Mouse (Mus musculus) kidney, postnatal 10 days (tissue): Measurements from ENCODE around the gene RPS10-NUDT3.

Source experiments
- DNase-seq: peaks from one replicate; pipeline ENCODE4 v3.0.0; 2021; ENCODE audit warnings: mixed read lengths

Gene RPS10-NUDT3

DNA sequence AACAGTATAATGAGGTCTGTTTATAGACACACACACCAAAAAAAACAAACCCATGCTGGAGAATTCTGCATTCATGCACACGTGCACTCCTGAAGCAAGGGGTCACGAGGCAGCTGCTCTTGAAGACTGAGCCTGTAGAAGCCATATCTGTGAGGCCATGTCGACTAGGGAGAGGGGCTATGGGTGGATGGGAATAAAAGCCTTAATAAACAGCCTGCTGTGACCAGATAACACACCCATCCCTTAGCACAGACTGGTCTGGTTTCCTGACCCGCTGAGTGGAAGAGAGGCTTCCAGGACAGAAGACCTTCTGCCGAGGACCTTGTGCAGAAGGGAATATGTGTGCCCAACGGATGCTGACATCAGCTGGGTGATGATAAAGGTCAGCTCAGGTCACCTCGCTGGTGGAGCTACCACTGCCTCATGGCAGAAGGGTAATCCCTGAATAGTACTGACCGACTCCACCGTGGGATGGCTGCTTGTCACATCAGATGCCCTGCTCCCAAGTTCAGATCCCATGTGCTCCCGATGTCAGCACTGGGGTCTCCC, 61.2 kb downstream of the RPS10-NUDT3 start:
- DNase-seq, result no peak

- DNase-seq, result no peak
These were observed 63.7 kb downstream of the RPS10-NUDT3 start for GRCm38 (mm10) chr17:27571315-27571714.

DNA sequence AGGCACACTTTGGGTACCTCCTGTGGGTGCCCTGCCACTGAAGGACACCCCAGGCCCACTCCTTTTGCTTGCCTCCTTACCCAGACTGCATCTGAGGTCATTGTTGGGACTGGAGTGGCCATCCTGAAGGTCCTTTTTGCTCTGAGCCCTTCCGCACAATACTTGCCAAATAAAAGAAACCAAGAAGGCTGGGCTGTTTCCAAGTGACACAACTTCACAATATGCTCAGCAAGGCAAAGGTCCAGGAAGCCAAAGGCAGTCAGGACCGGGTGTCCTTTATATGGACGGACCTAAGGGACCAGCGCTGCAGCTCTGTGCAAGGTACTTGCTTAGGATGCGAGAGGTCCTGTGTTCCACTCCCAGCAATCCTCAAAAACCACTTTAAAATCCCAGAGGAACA, 66.8 kb downstream of the RPS10-NUDT3 start:
- no peak for DNase-seq

DNA sequence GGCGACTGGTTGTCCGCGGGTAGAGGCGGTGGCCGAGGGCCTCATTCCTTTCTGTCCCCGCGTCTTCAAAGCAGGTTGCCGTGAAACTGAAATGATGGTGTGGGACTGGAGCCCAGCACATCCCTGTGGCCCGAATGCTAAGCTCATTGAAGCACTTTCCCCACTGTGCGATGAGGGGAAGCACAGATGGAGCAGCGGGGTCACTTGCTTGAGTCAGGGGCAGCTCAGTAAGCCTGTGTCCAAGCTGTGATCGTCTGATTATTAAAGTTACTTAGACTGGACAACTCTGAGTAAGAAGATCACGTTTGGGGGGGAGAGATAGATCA, 69.1 kb downstream of the RPS10-NUDT3 start:
- no peak for DNase-seq

GRCm38 (mm10) chr17:27565163-27565941, 69.7 kb downstream of the RPS10-NUDT3 start, which contains the start of gene AI413582:
Gene AI413582 (minus strand): TSS chr17:27565756.
- peak; percentile 97 for DNase-seq

DNA sequence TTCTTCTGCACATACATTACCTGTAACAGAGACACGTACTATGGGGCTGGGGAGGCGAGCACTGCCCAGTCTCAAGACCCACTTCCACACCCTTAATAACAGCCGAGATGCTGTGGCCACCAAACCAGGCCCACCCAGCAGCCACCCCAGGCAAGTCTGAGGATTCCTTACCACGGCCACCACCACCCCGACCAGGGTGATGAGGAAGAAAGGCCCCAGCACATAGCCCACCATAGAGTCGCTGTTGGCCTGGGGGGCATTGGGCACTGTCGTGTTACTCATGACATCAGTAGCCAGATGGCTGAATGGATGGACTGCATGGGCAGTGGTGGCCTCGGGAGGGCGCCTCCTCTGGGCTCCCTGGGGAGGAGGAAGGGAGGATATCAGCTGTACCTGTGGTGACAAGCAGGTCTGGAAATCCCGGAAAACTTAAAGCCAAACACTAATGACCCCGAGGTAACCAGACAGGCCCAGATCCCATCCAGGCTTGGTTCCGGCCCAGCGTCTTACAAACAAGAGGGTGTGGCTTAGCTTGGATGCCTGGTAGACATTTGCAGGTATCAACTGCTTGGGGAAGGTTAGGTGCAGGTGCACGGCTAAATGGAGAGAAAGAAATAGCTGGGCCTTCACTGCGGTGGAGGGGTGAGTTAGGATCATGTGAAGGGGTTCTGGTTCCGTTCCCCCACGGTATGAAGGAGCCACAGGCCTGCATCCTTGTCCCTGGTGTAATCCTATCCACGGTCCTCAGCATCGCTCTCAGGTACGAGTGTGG, 70.4 kb downstream of the RPS10-NUDT3 start:
- DNase-seq, result peak; percentile 28

- DNase-seq, result peak; percentile 32
These were observed 71.2 kb downstream of the RPS10-NUDT3 start for GRCm38 (mm10) chr17:27563771-27564244.

DNA sequence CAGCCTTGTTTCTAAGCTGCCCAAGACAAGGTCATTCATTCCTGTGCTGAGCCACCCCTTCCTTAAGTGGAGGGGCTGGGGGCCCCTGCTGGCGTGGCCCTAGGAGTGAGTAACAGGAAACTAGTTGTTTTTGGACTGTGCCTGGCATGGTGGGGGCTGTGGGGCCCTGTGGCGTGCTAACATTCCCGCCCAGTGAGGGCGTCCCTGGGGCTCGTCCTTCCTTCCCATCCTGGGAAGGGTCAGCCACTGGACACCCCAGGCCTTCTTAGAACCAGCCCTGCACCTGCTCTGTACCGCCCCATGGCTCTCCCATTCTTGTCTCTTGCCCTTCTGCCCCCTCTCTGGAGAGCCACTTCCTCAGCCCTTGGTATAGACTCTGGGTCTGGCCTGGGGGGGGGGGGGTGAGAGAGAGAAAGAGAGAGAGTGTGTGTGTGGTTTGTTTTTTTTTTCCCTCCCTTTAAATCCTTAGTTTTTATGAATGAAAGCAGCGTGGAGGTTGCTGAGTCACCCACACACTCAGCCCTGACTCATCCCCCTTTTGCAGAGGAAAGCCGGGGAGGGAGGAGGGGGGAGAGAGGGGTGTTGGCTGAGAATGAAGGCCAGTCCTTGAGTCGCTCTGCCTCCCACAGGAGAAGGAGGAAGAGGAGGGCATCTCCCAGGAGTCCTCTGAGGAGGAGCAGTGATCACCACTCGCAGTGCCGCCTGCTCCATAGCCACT, 73.1 kb downstream of the RPS10-NUDT3 start:
- peak; percentile 40 for DNase-seq

DNA sequence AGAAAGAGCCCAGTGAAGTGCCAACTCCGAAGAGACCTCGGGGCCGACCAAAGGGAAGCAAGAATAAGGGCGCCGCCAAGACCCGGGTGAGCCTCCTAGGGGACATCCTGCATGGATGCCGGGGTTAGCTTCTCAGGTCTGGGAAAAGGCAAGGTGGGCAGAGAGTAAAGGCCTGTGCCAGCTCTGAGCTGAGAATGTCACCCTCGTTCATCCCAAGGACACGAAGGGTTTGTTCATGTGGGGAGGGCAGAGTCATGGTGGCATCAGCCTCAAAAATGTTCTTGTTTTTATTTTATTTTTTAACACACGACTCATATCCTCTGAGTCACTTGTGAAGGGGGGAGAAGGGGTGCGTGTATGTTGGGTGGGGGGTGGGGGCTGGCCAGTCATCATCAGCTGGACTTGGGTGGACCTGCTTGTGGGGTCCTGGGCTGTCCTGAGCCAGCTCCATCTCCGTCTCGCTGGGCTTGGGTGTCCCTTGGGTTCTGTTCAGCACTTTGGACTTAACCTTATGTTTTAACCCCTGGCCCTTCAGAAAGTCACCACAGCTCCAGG, 74.0 kb downstream of the RPS10-NUDT3 start:
- no peak for DNase-seq

DNA sequence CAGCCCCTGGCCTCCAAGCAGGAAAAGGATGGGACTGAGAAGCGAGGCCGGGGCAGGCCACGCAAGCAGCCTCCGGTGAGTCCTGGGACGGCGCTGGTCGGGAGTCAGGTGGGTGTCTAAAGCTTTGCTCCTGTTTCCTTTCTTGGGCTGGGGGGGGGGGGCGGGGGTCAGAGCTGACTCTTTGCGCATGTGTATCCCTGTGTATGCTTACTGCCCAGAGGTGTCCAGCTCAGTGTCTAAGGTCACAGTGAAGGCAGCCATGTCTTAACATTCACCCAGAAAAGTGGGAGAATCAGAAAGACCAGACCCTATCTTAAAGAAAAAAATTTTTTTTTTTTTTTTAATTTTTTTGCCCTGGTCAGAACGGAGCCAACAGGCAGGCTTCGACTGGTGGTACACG, 75.4 kb downstream of the RPS10-NUDT3 start:
- DNase-seq, result no peak

GRCm38 (mm10) chr17:27558845-27559244, 76.2 kb downstream of the RPS10-NUDT3 start:
- no peak for DNase-seq

- DNase-seq, result no peak
These were observed 76.9 kb downstream of the RPS10-NUDT3 start for GRCm38 (mm10) chr17:27557927-27558661.

DNA sequence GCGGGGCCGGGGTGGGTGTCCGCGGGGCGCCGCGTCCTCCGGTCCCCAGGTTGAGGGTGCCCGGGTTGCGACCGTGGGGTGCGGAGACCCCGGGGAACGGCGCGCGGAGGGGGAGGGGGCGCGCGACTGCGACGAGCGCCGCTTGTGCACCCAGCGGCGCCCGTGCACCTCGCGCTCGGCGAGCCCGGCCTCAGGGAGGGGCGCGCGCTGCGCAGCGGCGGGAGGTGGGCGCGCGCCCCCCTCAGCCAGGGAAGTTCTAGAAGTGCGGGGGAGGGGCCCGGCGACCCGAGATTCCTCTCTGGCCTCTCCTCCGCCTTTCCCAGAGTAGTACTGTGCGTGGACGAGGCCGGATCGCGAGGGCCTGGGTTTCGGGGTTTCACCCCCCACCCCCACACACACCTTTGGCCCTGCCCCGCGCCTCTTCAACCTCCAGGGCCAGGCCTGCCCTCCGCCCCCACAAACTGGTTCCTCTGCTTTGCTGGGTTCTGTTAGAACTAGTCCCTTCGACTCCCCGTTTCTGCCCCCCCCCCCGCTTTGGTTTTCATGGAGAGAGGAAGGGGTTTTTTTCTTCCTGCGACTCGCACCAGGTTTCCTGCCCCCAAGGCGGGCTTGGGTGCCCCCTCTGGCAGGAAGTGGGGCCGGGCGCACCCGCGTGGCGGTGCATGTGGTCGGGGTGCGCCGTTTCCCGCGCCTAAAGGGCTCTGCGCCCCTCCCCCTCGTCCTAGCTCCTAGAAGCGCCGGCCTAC, 77.7 kb downstream of the RPS10-NUDT3 start:
- peak; percentile 72 for DNase-seq

- peak; percentile 93 for DNase-seq
These were observed 78.6 kb downstream of the RPS10-NUDT3 start, which contains the start of gene Hmga1 for GRCm38 (mm10) chr17:27556315-27557011. Gene Hmga1 (plus strand): TSS chr17:27556497.

GRCm38 (mm10) chr17:27555512-27556172, 79.4 kb downstream of the RPS10-NUDT3 start:
- peak; percentile 82 for DNase-seq

DNA sequence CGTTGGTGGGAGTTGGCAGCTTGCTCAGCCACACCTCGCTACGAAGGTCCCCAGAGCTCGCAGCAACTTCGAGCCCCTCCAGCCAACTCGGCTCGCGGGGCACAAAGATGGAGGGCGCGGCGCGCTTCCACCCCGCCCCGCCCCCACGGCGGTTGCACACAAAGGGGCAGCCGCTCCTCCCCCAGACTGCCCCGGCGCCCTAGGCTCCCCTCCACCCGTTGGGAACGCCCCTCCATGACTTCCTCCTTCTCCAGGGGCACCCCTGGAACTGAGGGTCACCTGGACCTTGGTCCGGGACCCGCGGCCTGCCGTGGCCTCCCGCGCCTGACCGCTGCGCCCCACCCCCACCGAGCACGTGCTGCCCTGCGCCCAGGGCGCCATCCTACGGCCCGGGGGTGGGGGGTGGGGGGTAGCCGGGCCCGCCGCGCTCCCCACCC, 79.9 kb downstream of the RPS10-NUDT3 start:
- DNase-seq, result peak; percentile 72

- DNase-seq, result no peak
These were observed 80.7 kb downstream of the RPS10-NUDT3 start for GRCm38 (mm10) chr17:27554062-27554960.
